Mouse (Mus musculus) right cerebral cortex, postnatal 10 days (tissue): Measurements from ENCODE around the gene Slco2a1.

Source experiments
- DNase-seq, 2 experiments: peaks; one replicate each; pipeline ENCODE4 v3.0.0; 2021; ENCODE audit warnings: low spot score in 2 of 2

Slco2a1 gene

GRCm38 (mm10) chr9:102988462-102988861 lies at the start of gene Slco2a1:
Gene Slco2a1, plus strand, starts transcription at chr9:102988712.
- DNase-seq, result no peak

- DNase-seq, result no peak
Measured at GRCm38 (mm10) chr9:102942221-102942620, 46.3 kb upstream of the Slco2a1 start.

- no peak for DNase-seq
Measured at GRCm38 (mm10) chr9:102944891-102945290, 43.6 kb upstream of the Slco2a1 start.

GRCm38 (mm10) chr9:102946469-102947015 lies 42.0 kb upstream of the Slco2a1 start:
- no peak for DNase-seq

GRCm38 (mm10) chr9:102948706-102949105 lies 39.8 kb upstream of the Slco2a1 start:
- no peak for DNase-seq

GRCm38 (mm10) chr9:102951091-102951994 lies 37.2 kb upstream of the Slco2a1 start:
- no peak for DNase-seq

- no peak for DNase-seq
Measured at GRCm38 (mm10) chr9:102955866-102956265, 32.6 kb upstream of the Slco2a1 start.

- DNase-seq, result no peak
Measured at GRCm38 (mm10) chr9:102958703-102959102, 29.8 kb upstream of the Slco2a1 start.

- DNase-seq, result no peak
Measured at GRCm38 (mm10) chr9:102961356-102962092, 27.0 kb upstream of the Slco2a1 start.

- no peak for DNase-seq
Measured at GRCm38 (mm10) chr9:102962093-102962788, 26.3 kb upstream of the Slco2a1 start.

GRCm38 (mm10) chr9:102963321-102963720 lies 25.2 kb upstream of the Slco2a1 start:
- no peak for DNase-seq

GRCm38 (mm10) chr9:102964644-102965043 lies 23.9 kb upstream of the Slco2a1 start:
- no peak for DNase-seq

- no peak for DNase-seq
Measured at GRCm38 (mm10) chr9:102972393-102973050, 16.0 kb upstream of the Slco2a1 start.

- DNase-seq, result no peak
Measured at GRCm38 (mm10) chr9:102975887-102976286, 12.6 kb upstream of the Slco2a1 start.

GRCm38 (mm10) chr9:102977090-102977489 lies 11.4 kb upstream of the Slco2a1 start:
- no peak for DNase-seq

GRCm38 (mm10) chr9:102977791-102978492 lies 10.6 kb upstream of the Slco2a1 start:
- no peak for DNase-seq

GRCm38 (mm10) chr9:102979011-102979700 lies 9.4 kb upstream of the Slco2a1 start:
- DNase-seq, result no peak

- DNase-seq, result no peak
Measured at GRCm38 (mm10) chr9:102979956-102980355, 8.6 kb upstream of the Slco2a1 start.

- no peak for DNase-seq
Measured at GRCm38 (mm10) chr9:102980420-102980819, 8.1 kb upstream of the Slco2a1 start.

- no peak for DNase-seq
Measured at GRCm38 (mm10) chr9:102981791-102982190, 6.7 kb upstream of the Slco2a1 start.
